Mouse (Mus musculus) adrenal gland, adult (tissue): ENCODE data around the gene Upk3a.

Experiments used
- DNase-seq, 2 experiments: peaks; one replicate each; pipeline ENCODE4 v3.0.0; 2022 to 2023; ENCODE audit warnings: low spot score in 1 of 2; ENCODE audit not compliant: inconsistent age in 2 of 2

The Upk3a gene

GRCm38 (mm10) chr15:85046230-85046950 is 29.4 kb downstream of the Upk3a start:
- no peak for DNase-seq

DNA sequence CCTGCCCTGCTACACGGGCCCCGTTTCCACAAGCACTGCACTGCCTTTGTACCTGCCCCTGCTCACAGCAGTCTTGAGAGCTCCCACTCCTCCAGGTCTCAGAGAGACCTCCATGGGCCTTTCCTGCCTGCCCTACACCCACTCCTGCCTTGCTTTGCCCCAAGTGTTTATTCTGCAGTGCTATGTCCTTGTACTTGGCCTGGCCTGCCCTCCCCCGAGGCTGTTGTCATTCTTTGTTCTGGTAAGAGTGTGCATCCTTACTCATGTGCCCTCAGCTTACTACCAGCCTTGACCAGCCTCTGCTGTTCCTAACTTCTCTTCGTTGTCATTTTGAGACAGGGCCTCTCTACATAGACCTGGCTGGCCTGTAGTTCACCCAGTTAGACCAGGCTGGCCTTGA is 30.9 kb downstream of the Upk3a start:
- peak; percentile 43 to 84 for DNase-seq

DNA sequence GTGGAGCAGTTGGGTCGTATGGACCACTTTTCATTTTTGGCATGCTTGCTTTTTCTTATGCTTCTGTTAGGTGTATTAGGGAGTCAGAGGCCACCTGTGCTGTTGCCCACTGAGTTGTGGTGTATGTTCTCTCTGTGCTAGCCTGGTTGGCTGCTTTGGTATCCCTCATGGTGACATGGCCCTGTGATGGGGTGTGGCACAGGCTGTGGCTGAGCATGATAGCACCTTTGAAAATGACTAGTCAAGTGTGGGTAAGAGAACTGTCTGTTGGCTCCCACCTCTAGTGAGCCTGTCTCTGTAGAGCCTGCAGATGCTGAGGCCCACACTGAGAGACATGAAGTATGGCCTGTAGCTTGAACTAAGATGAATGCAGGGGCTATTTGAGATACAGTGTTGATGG is 32.8 kb downstream of the Upk3a start:
- no peak for DNase-seq

- peak in 1 of 2 experiments; percentile 38 for DNase-seq
Observed at GRCm38 (mm10) chr15:85054098-85054497, 37.2 kb downstream of the Upk3a start.

DNA sequence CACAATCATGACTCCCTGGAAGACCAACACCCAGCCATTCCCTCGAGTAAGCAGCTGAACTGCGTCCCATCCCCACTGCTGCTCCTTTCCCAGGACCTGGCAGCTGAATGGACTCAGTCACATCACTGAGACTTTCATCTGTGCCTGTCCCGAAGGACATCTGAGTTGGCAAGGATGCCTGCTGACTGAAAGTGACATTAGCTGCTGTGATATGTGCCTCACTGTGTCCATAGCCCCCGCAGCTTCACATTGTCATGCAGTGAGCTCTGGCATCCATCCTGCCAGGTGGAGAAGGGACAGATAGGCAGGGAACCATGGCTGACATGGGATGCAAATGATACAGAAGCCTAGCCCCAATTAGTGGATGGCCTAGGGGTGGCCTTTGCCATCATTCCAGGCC is 38.2 kb downstream of the Upk3a start:
- peak in 1 of 2 experiments; percentile 65 for DNase-seq

GRCm38 (mm10) chr15:85063421-85063820 is 46.5 kb downstream of the Upk3a start:
- DNase-seq = no peak

DNA sequence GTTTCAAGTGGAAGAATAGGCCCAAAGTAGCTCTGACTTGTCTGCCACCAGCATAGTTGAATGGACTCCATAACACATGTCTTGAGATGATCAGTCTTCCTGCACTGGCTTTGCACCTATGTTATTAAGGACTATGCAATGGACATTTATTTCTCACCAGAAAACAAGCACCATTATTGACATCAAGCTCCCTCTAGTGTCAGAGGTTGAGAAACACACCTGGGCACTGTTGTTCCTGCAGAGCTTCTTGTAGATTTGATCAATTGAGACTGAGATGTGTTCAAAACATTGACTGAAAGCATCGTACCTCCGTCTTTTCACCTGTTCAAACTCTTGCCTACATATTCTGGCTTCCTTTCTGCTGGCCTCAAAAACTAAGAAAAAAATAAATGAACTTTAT is 53.6 kb downstream of the Upk3a start:
- DNase-seq = peak; percentile 32 to 82
